Mouse (Mus musculus): ENCODE results near the gene Arl4d. TPM values are rescaled to one million over a fixed set of nuclear protein-coding genes. Genes with fewer than 3 reads are reported as not detected.

Arl4d gene
- polyA plus RNA-seq, 1 experiment from 2014 or later = 4.3 TPM

DNA sequence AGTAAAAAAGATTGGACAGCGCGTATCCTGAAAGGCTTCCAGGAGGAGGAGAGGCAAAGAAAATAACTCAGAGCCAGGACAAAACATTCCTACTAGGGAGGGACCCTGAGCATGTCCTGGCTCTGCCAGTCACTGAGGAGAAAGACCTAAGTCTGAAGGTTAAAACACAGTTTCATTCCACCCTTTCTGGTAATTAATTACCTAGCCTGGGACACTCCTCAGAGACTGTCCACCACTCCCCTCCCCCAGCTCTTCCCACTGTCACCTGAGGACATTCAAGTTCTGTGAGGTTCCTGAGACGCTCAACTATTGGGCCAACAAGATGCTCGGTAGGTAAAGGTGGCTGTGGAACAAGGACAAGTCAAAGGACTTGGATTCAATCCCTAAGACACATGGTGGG, 10.0 kb downstream of the Arl4d start:
- 84% methylated on average over 4 of the region's 4 CpGs for WGBS
- Histone ChIP-seq H3K27ac (replicated peaks; ENCODE audit: low read depth, low read length) (no peak overlapping the region), H3K9me3 (replicated peaks; ENCODE audit: control insufficient read depth, low read length) (no peaks in the 10 kb centered on the region), H3K9ac (replicated peaks; ENCODE audit: low read length) (no peak overlapping the region), H3K4me3 (ENCODE audit: low read depth, low read length) (no peak overlapping the region), H3K36me3 (replicated peaks; ENCODE audit: control insufficient read depth, insufficient read depth, low read depth, low read length) (no peaks in the 10 kb centered on the region), H3K4me1 (ENCODE audit: control insufficient read depth, insufficient read depth, low read length) (no peaks in the 10 kb centered on the region), H3K4me2 (ENCODE audit: low read depth, low read length) (no peak overlapping the region), H3K27me3 (ENCODE audit: control insufficient read depth, insufficient read depth, low read length) (no peaks in the 10 kb centered on the region)
- DNase-seq (ENCODE audit: low spot score) (no peak), ATAC-seq (replicated peaks; ENCODE audit: insufficient number of reproducible peaks, low FRiP score, low TSS enrichment, low read depth) (no peak)

DNA sequence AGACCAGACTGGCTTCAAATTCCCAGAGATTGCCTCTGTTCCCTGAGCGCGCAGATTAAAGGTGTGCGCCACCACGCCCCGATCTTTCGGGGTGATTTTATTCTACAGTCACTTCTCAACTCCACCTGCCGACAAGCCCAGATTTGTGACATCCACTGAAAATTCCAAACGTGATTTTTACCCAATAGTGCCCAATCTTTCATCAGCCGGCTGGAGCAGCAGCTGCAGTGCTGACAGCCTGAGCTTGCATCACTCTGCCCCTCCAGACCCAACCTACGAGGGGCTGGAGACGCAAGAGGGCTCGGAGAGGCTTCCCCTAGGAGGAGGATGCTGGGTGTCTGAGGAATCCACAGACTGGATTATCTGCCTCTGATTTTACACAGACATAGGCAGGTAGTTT, 12.3 kb downstream of the Arl4d start:
- DNase-seq (ENCODE audit: low spot score) = no peak
- H3K4me3 ChIP-seq (ENCODE audit: low read depth, low read length) = no peak overlapping the region
- H3K4me2 ChIP-seq (ENCODE audit: low read depth, low read length) = no peak overlapping the region
- H3K27me3 ChIP-seq (ENCODE audit: control insufficient read depth, insufficient read depth, low read length) = no peaks in the 10 kb centered on the region
- no peaks in the 10 kb centered on the region for H3K4me1 ChIP-seq (ENCODE audit: control insufficient read depth, insufficient read depth, low read length)
- no peak overlapping the region for H3K27ac ChIP-seq (replicated peaks; ENCODE audit: low read depth, low read length)
- WGBS = 79% methylated on average over 12 of the region's 12 CpGs
- ATAC-seq (replicated peaks; ENCODE audit: insufficient number of reproducible peaks, low FRiP score, low TSS enrichment, low read depth) = no peak
- H3K9ac ChIP-seq (replicated peaks; ENCODE audit: low read length) = no peak overlapping the region
- H3K9me3 ChIP-seq (replicated peaks; ENCODE audit: control insufficient read depth, low read length) = no peaks in the 10 kb centered on the region
- H3K36me3 ChIP-seq (replicated peaks; ENCODE audit: control insufficient read depth, insufficient read depth, low read depth, low read length) = no peaks in the 10 kb centered on the region

DNA sequence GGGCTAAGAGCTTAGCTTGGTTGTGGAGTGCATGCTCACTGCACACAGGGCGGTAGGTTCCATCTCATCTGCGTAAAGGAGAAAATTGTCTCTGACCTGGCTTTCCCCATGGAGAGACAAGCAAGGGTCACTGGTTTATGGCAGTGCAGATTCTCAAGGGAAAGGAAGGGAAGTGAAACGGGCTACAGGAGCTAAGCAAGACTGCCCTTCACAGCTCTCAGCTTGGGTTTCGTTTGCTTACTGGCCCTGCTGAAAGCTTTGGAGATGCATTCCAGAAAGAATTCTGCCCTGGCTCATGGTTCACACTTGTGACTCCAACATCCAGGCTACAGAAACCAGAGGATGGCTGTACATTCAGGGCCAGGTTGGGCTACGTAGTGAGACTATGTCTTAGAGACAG, 13.4 kb downstream of the Arl4d start:
- ATAC-seq (replicated peaks; ENCODE audit: insufficient number of reproducible peaks, low FRiP score, low TSS enrichment, low read depth) (no peak), DNase-seq (ENCODE audit: low spot score) (no peak)
- Histone ChIP-seq H3K4me1 (ENCODE audit: control insufficient read depth, insufficient read depth, low read length) (no peaks in the 10 kb centered on the region), H3K4me2 (ENCODE audit: low read depth, low read length) (no peak overlapping the region), H3K36me3 (replicated peaks; ENCODE audit: control insufficient read depth, insufficient read depth, low read depth, low read length) (no peaks in the 10 kb centered on the region), H3K9ac (replicated peaks; ENCODE audit: low read length) (no peak overlapping the region), H3K27me3 (ENCODE audit: control insufficient read depth, insufficient read depth, low read length) (no peaks in the 10 kb centered on the region), H3K9me3 (replicated peaks; ENCODE audit: control insufficient read depth, low read length) (no peaks in the 10 kb centered on the region), H3K4me3 (ENCODE audit: low read depth, low read length) (no peak overlapping the region), H3K27ac (replicated peaks; ENCODE audit: low read depth, low read length) (no peak overlapping the region)
- WGBS = 61% methylated on average over 5 of the region's 5 CpGs

DNA sequence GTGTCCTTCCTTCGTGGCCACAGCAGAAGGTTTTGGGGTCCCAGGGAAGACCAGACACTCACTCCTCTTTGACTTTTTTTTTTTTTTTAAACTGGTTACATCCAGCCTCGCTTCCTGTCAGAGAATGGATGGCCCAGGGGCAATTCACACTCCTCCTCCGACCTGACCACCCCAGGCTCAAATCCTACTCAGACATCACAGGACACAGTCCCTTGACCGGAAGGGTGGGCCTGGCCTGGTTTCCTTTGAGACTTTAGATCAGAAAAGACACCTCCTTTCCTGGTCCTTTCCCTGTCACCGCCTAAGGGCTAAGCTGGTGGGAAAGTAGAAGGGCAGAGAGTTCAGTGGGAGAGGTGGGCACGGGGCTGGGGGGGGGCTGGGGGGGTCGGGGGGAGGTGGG, 14.6 kb downstream of the Arl4d start:
- H3K36me3 ChIP-seq (replicated peaks; ENCODE audit: control insufficient read depth, insufficient read depth, low read depth, low read length) = no peaks in the 10 kb centered on the region
- H3K27ac ChIP-seq (replicated peaks; ENCODE audit: low read depth, low read length) = no peak overlapping the region
- DNase-seq (ENCODE audit: low spot score) = no peak
- H3K4me3 ChIP-seq (ENCODE audit: low read depth, low read length) = no peak overlapping the region
- no peak overlapping the region for H3K4me2 ChIP-seq (ENCODE audit: low read depth, low read length)
- no peak for ATAC-seq (replicated peaks; ENCODE audit: insufficient number of reproducible peaks, low FRiP score, low TSS enrichment, low read depth)
- 28% methylated on average over 6 of the region's 7 CpGs for WGBS
- no peak overlapping the region for H3K9ac ChIP-seq (replicated peaks; ENCODE audit: low read length)
- H3K27me3 ChIP-seq (ENCODE audit: control insufficient read depth, insufficient read depth, low read length) = no peaks in the 10 kb centered on the region
- H3K4me1 ChIP-seq (ENCODE audit: control insufficient read depth, insufficient read depth, low read length) = no peaks in the 10 kb centered on the region
- H3K9me3 ChIP-seq (replicated peaks; ENCODE audit: control insufficient read depth, low read length) = no peaks in the 10 kb centered on the region

- DNase-seq (ENCODE audit: low spot score) (no peak), ATAC-seq (replicated peaks; ENCODE audit: insufficient number of reproducible peaks, low FRiP score, low TSS enrichment, low read depth) (0 out of 2 replicates have a peak, but pooled peaks have one; percentile 29)
- Histone ChIP-seq H3K27ac (replicated peaks; ENCODE audit: low read depth, low read length) (no peak overlapping the region), H3K4me1 (ENCODE audit: control insufficient read depth, insufficient read depth, low read length) (no peaks in the 10 kb centered on the region), H3K4me3 (ENCODE audit: low read depth, low read length) (no peak overlapping the region), H3K27me3 (ENCODE audit: control insufficient read depth, insufficient read depth, low read length) (no peaks in the 10 kb centered on the region), H3K36me3 (replicated peaks; ENCODE audit: control insufficient read depth, insufficient read depth, low read depth, low read length) (no peaks in the 10 kb centered on the region), H3K4me2 (ENCODE audit: low read depth, low read length) (no peak overlapping the region), H3K9me3 (replicated peaks; ENCODE audit: control insufficient read depth, low read length) (no peaks in the 10 kb centered on the region), H3K9ac (replicated peaks; ENCODE audit: low read length) (no peak overlapping the region)
- 26% methylated on average over 3 of the region's 3 CpGs for WGBS
Observed at GRCm38 (mm10) chr11:101680634-101681325, 15.4 kb downstream of the Arl4d start.

- DNase-seq (ENCODE audit: low spot score) = no peak
- no peaks in the 10 kb centered on the region for H3K9me3 ChIP-seq (replicated peaks; ENCODE audit: control insufficient read depth, low read length)
- WGBS = 80% methylated on average over 1 of the region's 1 CpGs
Observed at GRCm38 (mm10) chr11:101681968-101682367, 16.6 kb downstream of the Arl4d start.

DNA sequence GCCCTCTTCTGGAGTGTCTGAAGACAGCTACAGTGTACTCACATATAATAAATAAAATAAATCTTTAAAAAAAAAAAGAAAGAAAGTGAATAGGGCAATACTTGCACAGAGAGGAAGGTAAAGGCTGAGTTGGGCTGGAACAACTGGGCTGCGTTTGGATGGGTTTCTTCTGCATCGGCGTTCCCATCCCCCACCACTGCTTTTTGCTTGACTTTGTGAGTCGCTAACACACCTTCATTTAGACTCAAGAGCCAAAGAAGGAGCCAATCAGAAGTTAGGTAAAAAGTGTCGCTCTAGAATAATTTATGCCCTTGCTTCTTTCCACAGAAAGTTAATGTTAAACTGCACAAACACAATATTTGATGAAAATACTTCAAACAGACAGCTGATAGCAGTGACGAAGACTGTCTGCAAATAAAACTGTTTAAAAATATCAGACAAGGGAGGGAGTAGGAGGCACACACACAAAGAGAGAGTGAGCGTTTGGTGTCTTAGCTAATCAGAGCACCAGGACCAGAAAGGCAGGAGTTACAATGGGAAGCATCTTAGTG, 17.1 kb downstream of the Arl4d start:
- H3K27me3 ChIP-seq (ENCODE audit: control insufficient read depth, insufficient read depth, low read length) = no peaks in the 10 kb centered on the region
- DNase-seq (ENCODE audit: low spot score) (no peak), ATAC-seq (replicated peaks; ENCODE audit: insufficient number of reproducible peaks, low FRiP score, low TSS enrichment, low read depth) (no peak)
- H3K4me1 ChIP-seq (ENCODE audit: control insufficient read depth, insufficient read depth, low read length) = no peaks in the 10 kb centered on the region
- no peak overlapping the region for H3K9ac ChIP-seq (replicated peaks; ENCODE audit: low read length)
- H3K9me3 ChIP-seq (replicated peaks; ENCODE audit: control insufficient read depth, low read length) = no peaks in the 10 kb centered on the region
- WGBS = 75% methylated on average over 7 of the region's 7 CpGs
- no peak overlapping the region for H3K4me2 ChIP-seq (ENCODE audit: low read depth, low read length)
- H3K27ac ChIP-seq (replicated peaks; ENCODE audit: low read depth, low read length) = no peak overlapping the region
- H3K4me3 ChIP-seq (ENCODE audit: low read depth, low read length) = no peak overlapping the region
- no peaks in the 10 kb centered on the region for H3K36me3 ChIP-seq (replicated peaks; ENCODE audit: control insufficient read depth, insufficient read depth, low read depth, low read length)

More at GRCm38 (mm10) chr11:101681968-101682367, 16.6 kb downstream of the Arl4d start:
- Histone ChIP-seq H3K27me3 (ENCODE audit: control insufficient read depth, insufficient read depth, low read length) (no peaks in the 10 kb centered on the region), H3K4me3 (ENCODE audit: low read depth, low read length) (no peak overlapping the region), H3K9ac (replicated peaks; ENCODE audit: low read length) (no peak overlapping the region), H3K27ac (replicated peaks; ENCODE audit: low read depth, low read length) (no peak overlapping the region), H3K4me2 (ENCODE audit: low read depth, low read length) (no peak overlapping the region), H3K36me3 (replicated peaks; ENCODE audit: control insufficient read depth, insufficient read depth, low read depth, low read length) (no peaks in the 10 kb centered on the region), H3K4me1 (ENCODE audit: control insufficient read depth, insufficient read depth, low read length) (no peaks in the 10 kb centered on the region)
- no peak for ATAC-seq (replicated peaks; ENCODE audit: insufficient number of reproducible peaks, low FRiP score, low TSS enrichment, low read depth)

- DNase-seq (ENCODE audit: low spot score) (no peak), ATAC-seq (replicated peaks; ENCODE audit: insufficient number of reproducible peaks, low FRiP score, low TSS enrichment, low read depth) (no peak)
- Histone ChIP-seq H3K9me3 (replicated peaks; ENCODE audit: control insufficient read depth, low read length) (no peaks in the 10 kb centered on the region), H3K27me3 (ENCODE audit: control insufficient read depth, insufficient read depth, low read length) (no peaks in the 10 kb centered on the region), H3K9ac (replicated peaks; ENCODE audit: low read length) (no peak overlapping the region), H3K36me3 (replicated peaks; ENCODE audit: control insufficient read depth, insufficient read depth, low read depth, low read length) (no peaks in the 10 kb centered on the region), H3K4me3 (ENCODE audit: low read depth, low read length) (no peak overlapping the region), H3K27ac (replicated peaks; ENCODE audit: low read depth, low read length) (no peak overlapping the region), H3K4me2 (ENCODE audit: low read depth, low read length) (no peak overlapping the region), H3K4me1 (ENCODE audit: control insufficient read depth, insufficient read depth, low read length) (no peaks in the 10 kb centered on the region)
- 70% methylated on average over 13 of the region's 13 CpGs for WGBS
Observed at GRCm38 (mm10) chr11:101687351-101688301, 22.3 kb downstream of the Arl4d start.

Measured in embryonic facial prominence, embryonic 11.5 days (tissue).